Mouse (Mus musculus) hindbrain, embryonic 15.5 days (tissue): ENCODE data around the gene Kynu. TPM values are rescaled to one million over a fixed set of nuclear protein-coding genes. Genes with fewer than 3 reads are reported as not detected.

Experiments
- polyA plus RNA-seq: library from polyadenylated mRNA; unstranded; fragments of >200 nt; fragmentation: Nextera tagmentation; extraction: Ambion mirVana; gene quantifications from 2 replicates; pipeline ENCODE4 v1.2.1, GENCODE M21; 2015

Kynu gene
- polyA plus RNA-seq, 1 experiment from 2014 or later: 0.53 TPM

Other genes starting within 250 kb of the Kynu start
- gene Arhgap15, start 193.5 kb downstream of the Kynu start, polyA plus RNA-seq: 2.3 and 3.3 TPM in 2 replicates